Mouse (Mus musculus): ENCODE data around the gene Afdn. TPM values are rescaled to one million over a fixed set of nuclear protein-coding genes. Genes with fewer than 3 reads are reported as not detected.
"Not testable (repeated sequence)": the region's sequence is repeated elsewhere in the genome, so short reads cannot be mapped to it uniquely, and the experiment has no call there.

Gene Afdn
- polyA plus RNA-seq, 1 experiment: 6.6 TPM

GRCm38 (mm10) chr17:13761179-13761913 lies 1.0 kb downstream of the Afdn start, which contains the start of gene Tcte2:
Gene Tcte2, minus strand, starts transcription at chr17:13761825.
- 2% methylated on average over 74 of the region's 74 CpGs for WGBS
- TF ChIP-seq CTCF (IDR thresholded peaks at IDR 0.05; ENCODE audit: control insufficient read depth, insufficient read depth, low read length): no peak
- no peak for TF ChIP-seq POLR2A (IDR thresholded peaks at IDR 0.05; ENCODE audit: borderline replicate concordance, control insufficient read depth, low read depth, low read length)
- Histone ChIP-seq H3K4me3 (replicated peaks; ENCODE audit: control insufficient read depth, low read depth, low read length) (peak within 1 kb of the TSS; percentile 20), H3K27ac (ENCODE audit: control insufficient read depth, insufficient read depth, low read depth, low read length, poor library complexity) (no peak within 1 kb of the TSS; the same call in 1 of the 2 replicates), H3K4me1 (ENCODE audit: control insufficient read depth, insufficient read depth, low read length) (no peaks in the 10 kb centered on the region)

- no peak overlapping the region for H3K4me3 ChIP-seq (replicated peaks; ENCODE audit: control insufficient read depth, low read depth, low read length)
- H3K4me1 ChIP-seq (ENCODE audit: control insufficient read depth, insufficient read depth, low read length): no peaks in the 10 kb centered on the region
- TF ChIP-seq POLR2A (IDR thresholded peaks at IDR 0.05; ENCODE audit: borderline replicate concordance, control insufficient read depth, low read depth, low read length): no peak
- no peak for TF ChIP-seq CTCF (IDR thresholded peaks at IDR 0.05; ENCODE audit: control insufficient read depth, insufficient read depth, low read length)
- WGBS: 54% methylated on average over 1 of the region's 1 CpGs
- no peak overlapping the region for H3K27ac ChIP-seq (ENCODE audit: control insufficient read depth, insufficient read depth, low read depth, low read length, poor library complexity)
Measured at GRCm38 (mm10) chr17:13763819-13764218, 3.5 kb downstream of the Afdn start.

GRCm38 (mm10) chr17:13764911-13765310 lies 4.6 kb downstream of the Afdn start:
- not testable (repeated sequence) for H3K4me1 ChIP-seq (ENCODE audit: control insufficient read depth, insufficient read depth, low read length); H3K4me3 ChIP-seq (replicated peaks; ENCODE audit: control insufficient read depth, low read depth, low read length); H3K27ac ChIP-seq (ENCODE audit: control insufficient read depth, insufficient read depth, low read depth, low read length, poor library complexity)
- 84% methylated on average over 2 of the region's 2 CpGs for WGBS

- TF ChIP-seq POLR2A (IDR thresholded peaks at IDR 0.05; ENCODE audit: borderline replicate concordance, control insufficient read depth, low read depth, low read length) (no peak), CTCF (IDR thresholded peaks at IDR 0.05; ENCODE audit: control insufficient read depth, insufficient read depth, low read length) (no peak)
- Histone ChIP-seq H3K27ac (ENCODE audit: control insufficient read depth, insufficient read depth, low read depth, low read length, poor library complexity) (no peak overlapping the region), H3K4me1 (ENCODE audit: control insufficient read depth, insufficient read depth, low read length) (no peaks in the 10 kb centered on the region), H3K4me3 (replicated peaks; ENCODE audit: control insufficient read depth, low read depth, low read length) (no peak overlapping the region)
- 82% methylated on average over 1 of the region's 1 CpGs for WGBS
Measured at GRCm38 (mm10) chr17:13768531-13768930, 8.2 kb downstream of the Afdn start.

- H3K27ac ChIP-seq (ENCODE audit: control insufficient read depth, insufficient read depth, low read depth, low read length, poor library complexity): no peak overlapping the region
- 83% methylated on average over 3 of the region's 3 CpGs for WGBS
- H3K4me3 ChIP-seq (replicated peaks; ENCODE audit: control insufficient read depth, low read depth, low read length): no peak overlapping the region
- no peaks in the 10 kb centered on the region for H3K4me1 ChIP-seq (ENCODE audit: control insufficient read depth, insufficient read depth, low read length)
- TF ChIP-seq POLR2A (IDR thresholded peaks at IDR 0.05; ENCODE audit: borderline replicate concordance, control insufficient read depth, low read depth, low read length): no peak
- TF ChIP-seq CTCF (IDR thresholded peaks at IDR 0.05; ENCODE audit: control insufficient read depth, insufficient read depth, low read length): no peak
Measured at GRCm38 (mm10) chr17:13769256-13769655, 8.9 kb downstream of the Afdn start.

GRCm38 (mm10) chr17:13777676-13778075 lies 17.3 kb downstream of the Afdn start:
- 64% methylated on average over 2 of the region's 2 CpGs for whole genome bisulfite sequencing
- TF ChIP-seq CTCF (IDR thresholded peaks at IDR 0.05; ENCODE audit: control insufficient read depth, insufficient read depth, low read length) (no peak), POLR2A (IDR thresholded peaks at IDR 0.05; ENCODE audit: borderline replicate concordance, control insufficient read depth, low read depth, low read length) (no peak)
- Histone ChIP-seq H3K4me3 (replicated peaks; ENCODE audit: control insufficient read depth, low read depth, low read length) (no peak overlapping the region), H3K27ac (ENCODE audit: control insufficient read depth, insufficient read depth, low read depth, low read length, poor library complexity) (no peak overlapping the region), H3K4me1 (ENCODE audit: control insufficient read depth, insufficient read depth, low read length) (no peaks in the 10 kb centered on the region)

- 78% methylated on average over 1 of the region's 1 CpGs for WGBS
- Histone ChIP-seq H3K4me1 (ENCODE audit: control insufficient read depth, insufficient read depth, low read length) (no peaks in the 10 kb centered on the region), H3K27ac (ENCODE audit: control insufficient read depth, insufficient read depth, low read depth, low read length, poor library complexity) (no peak overlapping the region), H3K4me3 (replicated peaks; ENCODE audit: control insufficient read depth, low read depth, low read length) (no peak overlapping the region)
- TF ChIP-seq CTCF (IDR thresholded peaks at IDR 0.05; ENCODE audit: control insufficient read depth, insufficient read depth, low read length) (no peak), POLR2A (IDR thresholded peaks at IDR 0.05; ENCODE audit: borderline replicate concordance, control insufficient read depth, low read depth, low read length) (no peak)
Measured at GRCm38 (mm10) chr17:13778865-13779264, 18.5 kb downstream of the Afdn start.

- Histone ChIP-seq H3K27ac (ENCODE audit: control insufficient read depth, insufficient read depth, low read depth, low read length, poor library complexity) (no peak overlapping the region), H3K4me1 (ENCODE audit: control insufficient read depth, insufficient read depth, low read length) (no peaks in the 10 kb centered on the region), H3K4me3 (replicated peaks; ENCODE audit: control insufficient read depth, low read depth, low read length) (no peak overlapping the region)
- TF ChIP-seq POLR2A (IDR thresholded peaks at IDR 0.05; ENCODE audit: borderline replicate concordance, control insufficient read depth, low read depth, low read length) (no peak), CTCF (IDR thresholded peaks at IDR 0.05; ENCODE audit: control insufficient read depth, insufficient read depth, low read length) (no peak)
- 69% methylated on average over 5 of the region's 5 CpGs for WGBS
Measured at GRCm38 (mm10) chr17:13781948-13782347, 21.6 kb downstream of the Afdn start.

GRCm38 (mm10) chr17:13783469-13783868 lies 23.1 kb downstream of the Afdn start:
- 85% methylated on average over 1 of the region's 1 CpGs for WGBS
- TF ChIP-seq POLR2A (IDR thresholded peaks at IDR 0.05; ENCODE audit: borderline replicate concordance, control insufficient read depth, low read depth, low read length) (no peak), CTCF (IDR thresholded peaks at IDR 0.05; ENCODE audit: control insufficient read depth, insufficient read depth, low read length) (no peak)
- Histone ChIP-seq H3K27ac (ENCODE audit: control insufficient read depth, insufficient read depth, low read depth, low read length, poor library complexity) (no peak overlapping the region), H3K4me1 (ENCODE audit: control insufficient read depth, insufficient read depth, low read length) (no peaks in the 10 kb centered on the region), H3K4me3 (replicated peaks; ENCODE audit: control insufficient read depth, low read depth, low read length) (no peak overlapping the region)

GRCm38 (mm10) chr17:13790033-13790432 lies 29.7 kb downstream of the Afdn start:
- 80% methylated on average over 2 of the region's 2 CpGs for WGBS
- not testable (repeated sequence) for H3K4me3 ChIP-seq (replicated peaks; ENCODE audit: control insufficient read depth, low read depth, low read length); H3K27ac ChIP-seq (ENCODE audit: control insufficient read depth, insufficient read depth, low read depth, low read length, poor library complexity); H3K4me1 ChIP-seq (ENCODE audit: control insufficient read depth, insufficient read depth, low read length)

Data from bone marrow, adult 2 months (tissue).